11 mouse cellular contexts compared by ENCODE assay signal in genomic region chr2:163716448-163716847, GRCm38 (mm10). TPM values are rescaled to one million over a fixed set of nuclear protein-coding genes. Genes with fewer than 3 reads are reported as not detected.
DNase-seq lines count a peak whose midpoint lies in the region; ATAC-seq lines count a peak whose summit lies in the region.
"Had no signal": no experiment of that assay in that cellular context is flagged by ENCODE, and none has a peak within 500 bp of the region (broad histone marks: within the 10 kb centered on the region; RNA-seq: fewer than 3 reads in every experiment).

No protein-coding gene starts in this region.

- H3K9me3 ChIP-seq in liver, embryonic 13.5 days (replicated peaks), result no peaks in the 10 kb centered on the region
- no peaks in the 10 kb centered on the region for H3K9me3 ChIP-seq in embryonic facial prominence, embryonic 11.5 days (replicated peaks; ENCODE audit: control insufficient read depth, low read length)
- no peaks in the 10 kb centered on the region for H3K9me3 ChIP-seq in heart, embryonic 12.5 days (replicated peaks)
- no peaks in the 10 kb centered on the region for H3K9me3 ChIP-seq in midbrain, embryonic 14.5 days (ENCODE audit: control insufficient read depth, low read length)
- H3K9me3 ChIP-seq: hindbrain, embryonic 15.5 days had no signal

- H3K27ac ChIP-seq in liver, embryonic 13.5 days, result 0 out of 2 replicates have a peak overlapping the region, but pooled peaks have one; percentile 11
- no peak overlapping the region for H3K27ac ChIP-seq in embryonic facial prominence, embryonic 11.5 days (replicated peaks; ENCODE audit: low read depth, low read length)
- peak overlapping the region; percentile 86 for H3K27ac ChIP-seq in heart, embryonic 12.5 days (ENCODE audit: poor library complexity, severe bottlenecking)
- H3K27ac ChIP-seq in midbrain, embryonic 14.5 days (replicated peaks; ENCODE audit: low read depth, low read length), result peak overlapping the region; percentile 49; the same call in 1 of the 2 replicates
- H3K27ac ChIP-seq: hindbrain, embryonic 15.5 days had no signal

- no peak for DNase-seq in liver, embryonic 13.5 days
- DNase-seq in liver, result no peak
- DNase-seq in embryonic facial prominence, embryonic 11.5 days (ENCODE audit: low spot score), result peak; percentile 4
- DNase-seq in midbrain, embryonic 14.5 days, result peak; percentile 12
- no peak for DNase-seq in testis, postnatal 10 days (ENCODE audit: low spot score)
- no peak for DNase-seq in frontal cortex, postnatal 10 days (ENCODE audit: low spot score in 2 of 2)
- DNase-seq: cerebellum, adult 11-12 months; right cerebral cortex, postnatal 14 days had no signal

- no peaks in the 10 kb centered on the region for H3K27me3 ChIP-seq in liver, embryonic 13.5 days
- no peaks in the 10 kb centered on the region for H3K27me3 ChIP-seq in embryonic facial prominence, embryonic 11.5 days (ENCODE audit: control insufficient read depth, insufficient read depth, low read length)
- H3K27me3 ChIP-seq in heart, embryonic 12.5 days (replicated peaks), result no peaks in the 10 kb centered on the region
- no peaks in the 10 kb centered on the region for H3K27me3 ChIP-seq in midbrain, embryonic 14.5 days (ENCODE audit: control insufficient read depth, insufficient read depth, low read length)
- H3K27me3 ChIP-seq: hindbrain, embryonic 15.5 days; Patski had no signal

- peaks cover 56% of the 10 kb centered on the region for H3K4me1 ChIP-seq in liver, embryonic 13.5 days (replicated peaks)
- no peaks in the 10 kb centered on the region; the same call in 1 of the 2 replicates for H3K4me1 ChIP-seq in embryonic facial prominence, embryonic 11.5 days (ENCODE audit: control insufficient read depth, insufficient read depth, low read length)
- H3K4me1 ChIP-seq in heart, embryonic 12.5 days (replicated peaks), result peaks cover 57% of the 10 kb centered on the region
- peaks cover 10% of the 10 kb centered on the region for H3K4me1 ChIP-seq in midbrain, embryonic 14.5 days (ENCODE audit: control insufficient read depth, insufficient read depth, low read length)

- no peak for ATAC-seq in liver, embryonic 13.5 days (ENCODE audit: low read depth)
- ATAC-seq in embryonic facial prominence, embryonic 11.5 days (replicated peaks; ENCODE audit: insufficient number of reproducible peaks, low FRiP score, low TSS enrichment, low read depth), result no peak
- no peak for ATAC-seq in heart, embryonic 12.5 days (ENCODE audit: insufficient number of reproducible peaks, low FRiP score)
- ATAC-seq in midbrain, embryonic 14.5 days (ENCODE audit: low FRiP score, low TSS enrichment), result no peak
- ATAC-seq: Patski had no signal

- H3K36me3 ChIP-seq in liver, embryonic 13.5 days, result peaks cover 16% of the 10 kb centered on the region
- no peaks in the 10 kb centered on the region for H3K36me3 ChIP-seq in embryonic facial prominence, embryonic 11.5 days (replicated peaks; ENCODE audit: control insufficient read depth, insufficient read depth, low read depth, low read length)
- H3K36me3 ChIP-seq in heart, embryonic 12.5 days, result peaks cover 5% of the 10 kb centered on the region; the same call in 1 of the 2 replicates
- H3K36me3 ChIP-seq in midbrain, embryonic 14.5 days (ENCODE audit: control insufficient read depth, insufficient read depth, low read length), result no peaks in the 10 kb centered on the region
- H3K36me3 ChIP-seq: hindbrain, embryonic 15.5 days had no signal

- no peak overlapping the region for H3K9ac ChIP-seq in liver, embryonic 13.5 days
- peak overlapping the region; percentile 13; the same call in 1 of the 2 replicates for H3K9ac ChIP-seq in embryonic facial prominence, embryonic 11.5 days (replicated peaks; ENCODE audit: low read length)
- peak overlapping the region; percentile 22; the same call in 1 of the 2 replicates for H3K9ac ChIP-seq in heart, embryonic 12.5 days
- H3K9ac ChIP-seq in midbrain, embryonic 14.5 days (replicated peaks; ENCODE audit: low read length), result 0 out of 2 replicates have a peak overlapping the region, but pooled peaks have one; percentile 9
- H3K9ac ChIP-seq: hindbrain, embryonic 15.5 days had no signal

- 70% methylated on average over 8 of the region's 8 CpGs for WGBS in liver, embryonic 13.5 days (ENCODE audit: insufficient replicate concordance)
- 65% methylated on average over 8 of the region's 8 CpGs for WGBS in embryonic facial prominence, embryonic 11.5 days
- WGBS in heart, embryonic 12.5 days, result 45% methylated on average over 8 of the region's 8 CpGs
- 46% methylated on average over 8 of the region's 8 CpGs for WGBS in midbrain, embryonic 14.5 days

- no peak overlapping the region for H3K4me2 ChIP-seq in liver, embryonic 13.5 days
- no peak overlapping the region for H3K4me2 ChIP-seq in embryonic facial prominence, embryonic 11.5 days (ENCODE audit: low read depth, low read length)
- peak overlapping the region; percentile 18; the same call in 1 of the 2 replicates for H3K4me2 ChIP-seq in heart, embryonic 12.5 days
- no peak overlapping the region for H3K4me2 ChIP-seq in midbrain, embryonic 14.5 days (ENCODE audit: low read length)
- H3K4me2 ChIP-seq: hindbrain, embryonic 15.5 days had no signal

- no peak overlapping the region for H3K4me3 ChIP-seq in liver, embryonic 13.5 days (replicated peaks)
- H3K4me3 ChIP-seq in embryonic facial prominence, embryonic 11.5 days (ENCODE audit: low read depth, low read length), result no peak overlapping the region
- no peak overlapping the region for H3K4me3 ChIP-seq in heart, embryonic 12.5 days
- H3K4me3 ChIP-seq in midbrain, embryonic 14.5 days (replicated peaks; ENCODE audit: low read depth, low read length), result no peak overlapping the region
- H3K4me3 ChIP-seq: hindbrain, embryonic 15.5 days had no signal

RNA-seq across cellular contexts. Expression of gene Ada, which starts 33.6 kb away (rescaled TPM):
- 5.5 and 6.6 TPM in 2 replicates for polyA plus RNA-seq in liver, embryonic 13.5 days (2015; fragmentation: Nextera tagmentation; extraction: Ambion mirVana)
- 10.3 and 11.0 TPM in 2 replicates for polyA plus RNA-seq in embryonic facial prominence, embryonic 11.5 days (2014; fragmentation: Nextera tagmentation; extraction: Ambion mirVana)
- 3.6 and 3.7 TPM in 2 replicates for polyA plus RNA-seq in heart, embryonic 12.5 days (2016; fragmentation: Nextera tagmentation; extraction: Ambion mirVana)
- 2.8 and 3.4 TPM in 2 replicates for polyA plus RNA-seq in midbrain, embryonic 14.5 days (2014; fragmentation: Nextera tagmentation; extraction: Ambion mirVana)

RNA-seq across cellular contexts. Expression of gene Pkig, which starts 58.3 kb away (rescaled TPM):
- polyA plus RNA-seq in liver, embryonic 13.5 days (2015; fragmentation: Nextera tagmentation; extraction: Ambion mirVana), result 122 and 139 TPM in 2 replicates
- polyA plus RNA-seq in embryonic facial prominence, embryonic 11.5 days (2014; fragmentation: Nextera tagmentation; extraction: Ambion mirVana), result 166 and 173 TPM in 2 replicates
- polyA plus RNA-seq in heart, embryonic 12.5 days (2016; fragmentation: Nextera tagmentation; extraction: Ambion mirVana), result 233 and 241 TPM in 2 replicates
- polyA plus RNA-seq in midbrain, embryonic 14.5 days (2014; fragmentation: Nextera tagmentation; extraction: Ambion mirVana), result 115 and 128 TPM in 2 replicates

Comparison
In these comparisons a context has a peak if more than half of its experiments do, and no peak if none do; other contexts are left out.
1. DNase-seq: peak in embryonic facial prominence, embryonic 11.5 days (single experiment) and midbrain, embryonic 14.5 days (single experiment); none in liver, embryonic 13.5 days (single experiment), liver (single experiment), testis, postnatal 10 days (single experiment) and frontal cortex, postnatal 10 days (0 of 2).